Mouse (Mus musculus) kidney, postnatal 36 days (tissue): Measurements from ENCODE around the gene Robo4.

Source experiments
- DNase-seq, 2 experiments: peaks; one replicate each; pipeline ENCODE4 v3.0.0; 2021 to 2022; ENCODE audit warnings: mixed read lengths in 2 of 2

Robo4 gene

GRCm38 (mm10) chr9:37401802-37402201, at the start of gene Robo4:
Gene Robo4, plus strand, starts transcription at chr9:37401897.
- DNase-seq, result peak; percentile 67 to 78

- DNase-seq, result no peak
Observed at GRCm38 (mm10) chr9:37354485-37354884, 47.2 kb upstream of the Robo4 start.

- no peak for DNase-seq
Observed at GRCm38 (mm10) chr9:37358713-37359330, 42.9 kb upstream of the Robo4 start.

- DNase-seq, result peak; percentile 28 to 38
Observed at GRCm38 (mm10) chr9:37359331-37360220, 42.1 kb upstream of the Robo4 start.

GRCm38 (mm10) chr9:37362084-37362483, 39.6 kb upstream of the Robo4 start:
- DNase-seq, result peak in 1 of 2 experiments; percentile 47

GRCm38 (mm10) chr9:37362881-37363280, 38.8 kb upstream of the Robo4 start:
- DNase-seq, result no peak

GRCm38 (mm10) chr9:37363551-37363950, 38.1 kb upstream of the Robo4 start:
- DNase-seq, result no peak

- DNase-seq, result no peak
Observed at GRCm38 (mm10) chr9:37364392-37364791, 37.3 kb upstream of the Robo4 start.

GRCm38 (mm10) chr9:37365706-37366105, 36.0 kb upstream of the Robo4 start:
- peak in 1 of 2 experiments; percentile 38 for DNase-seq

- DNase-seq, result no peak
Observed at GRCm38 (mm10) chr9:37367301-37368080, 34.2 kb upstream of the Robo4 start, which contains the start of gene Hepacam. Gene Hepacam, plus strand, starts transcription at chr9:37367351.

- DNase-seq, result no peak
Observed at GRCm38 (mm10) chr9:37368081-37368830, 33.4 kb upstream of the Robo4 start.

- peak; percentile 68 to 76 for DNase-seq
Observed at GRCm38 (mm10) chr9:37368860-37369259, 32.8 kb upstream of the Robo4 start.

GRCm38 (mm10) chr9:37371232-37371801, 30.4 kb upstream of the Robo4 start:
- DNase-seq, result no peak

GRCm38 (mm10) chr9:37375718-37376117, 26.0 kb upstream of the Robo4 start:
- no peak for DNase-seq

- no peak for DNase-seq
Observed at GRCm38 (mm10) chr9:37383161-37383560, 18.5 kb upstream of the Robo4 start.

GRCm38 (mm10) chr9:37384284-37385182, 17.2 kb upstream of the Robo4 start:
- DNase-seq, result peak; percentile 24 to 66

GRCm38 (mm10) chr9:37390891-37391290, 10.8 kb upstream of the Robo4 start:
- DNase-seq, result no peak

- DNase-seq, result no peak
Observed at GRCm38 (mm10) chr9:37392071-37392470, 9.6 kb upstream of the Robo4 start.

- DNase-seq, result no peak
Observed at GRCm38 (mm10) chr9:37393482-37394131, 8.1 kb upstream of the Robo4 start.

GRCm38 (mm10) chr9:37400585-37400984, 1.1 kb upstream of the Robo4 start:
- DNase-seq, result peak; percentile 47 to 72
